Mouse (Mus musculus): ENCODE data around the gene Porcn. TPM values are rescaled to one million over a fixed set of nuclear protein-coding genes. Genes with fewer than 3 reads are reported as not detected.

Porcn gene
- polyA plus RNA-seq, 1 experiment from 2014 or later: 13.1 TPM

GRCm38 (mm10) chrX:8222678-8223421, 16.5 kb upstream of the Porcn start:
- Histone ChIP-seq H3K9me3 (no peaks in the 10 kb centered on the region), H3K27ac (replicated peaks) (no peak overlapping the region), H3K27me3 (replicated peaks; ENCODE audit: low read depth, poor library complexity, severe bottlenecking) (peaks cover 14% of the 10 kb centered on the region), H3K4me3 (no peak overlapping the region), H3K36me3 (replicated peaks) (no peaks in the 10 kb centered on the region), H3K4me1 (no peaks in the 10 kb centered on the region)
- DNase-seq (ENCODE audit: low spot score): no peak
- 52% methylated on average over 7 of the region's 7 CpGs for WGBS

DNA sequence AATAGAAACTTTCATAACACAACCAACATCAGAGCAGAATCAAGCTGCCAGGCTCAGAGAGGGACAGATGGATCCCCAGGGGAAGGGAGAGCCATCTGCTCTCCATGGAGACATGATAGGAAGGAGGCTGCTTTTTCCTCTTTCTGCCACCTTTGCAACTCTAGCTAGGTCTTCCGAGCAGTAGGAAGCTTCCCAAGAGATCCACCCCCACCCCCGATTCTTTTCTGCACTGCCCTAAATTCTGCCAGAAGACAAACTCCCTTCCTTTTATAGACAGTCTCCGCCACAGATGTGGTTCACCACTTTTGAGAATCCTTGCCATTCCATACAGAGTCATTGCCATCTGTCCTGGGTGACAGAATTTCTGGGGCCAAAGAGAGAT, 16.0 kb upstream of the Porcn start:
- peaks cover 15% of the 10 kb centered on the region for H3K27me3 ChIP-seq (replicated peaks; ENCODE audit: low read depth, poor library complexity, severe bottlenecking)
- no peak overlapping the region for H3K4me3 ChIP-seq
- H3K36me3 ChIP-seq (replicated peaks): no peaks in the 10 kb centered on the region
- DNase-seq (ENCODE audit: low spot score): no peak
- H3K9me3 ChIP-seq: no peaks in the 10 kb centered on the region
- no peaks in the 10 kb centered on the region for H3K4me1 ChIP-seq
- WGBS: 68% methylated on average over 3 of the region's 3 CpGs
- no peak overlapping the region for H3K27ac ChIP-seq (replicated peaks)

DNA sequence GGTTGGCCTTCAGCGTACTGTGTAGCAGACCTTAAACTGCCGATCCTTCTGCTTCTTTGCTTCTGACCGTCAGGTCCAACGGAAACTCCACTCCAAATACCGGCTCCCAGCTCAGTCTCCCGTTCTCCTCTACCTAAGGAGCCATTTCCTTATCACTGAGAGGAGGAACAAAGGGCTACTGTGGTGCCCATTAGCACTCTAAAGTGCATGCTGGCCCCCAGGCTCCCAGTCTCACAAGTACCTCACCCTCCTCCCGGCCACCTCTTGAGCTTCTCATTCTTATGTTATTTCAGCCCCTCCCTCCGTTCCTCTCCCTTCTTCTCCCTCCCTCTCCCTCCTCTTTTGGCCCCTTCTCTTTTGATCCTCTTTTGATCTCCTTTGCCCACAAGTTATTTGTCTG, 13.3 kb upstream of the Porcn start:
- Histone ChIP-seq H3K27me3 (replicated peaks; ENCODE audit: low read depth, poor library complexity, severe bottlenecking) (peaks cover 15% of the 10 kb centered on the region), H3K36me3 (replicated peaks) (no peaks in the 10 kb centered on the region), H3K4me1 (no peaks in the 10 kb centered on the region), H3K9me3 (no peaks in the 10 kb centered on the region), H3K27ac (replicated peaks) (no peak overlapping the region), H3K4me3 (no peak overlapping the region)
- no peak for DNase-seq (ENCODE audit: low spot score)
- 32% methylated on average over 8 of the region's 8 CpGs for WGBS

DNA sequence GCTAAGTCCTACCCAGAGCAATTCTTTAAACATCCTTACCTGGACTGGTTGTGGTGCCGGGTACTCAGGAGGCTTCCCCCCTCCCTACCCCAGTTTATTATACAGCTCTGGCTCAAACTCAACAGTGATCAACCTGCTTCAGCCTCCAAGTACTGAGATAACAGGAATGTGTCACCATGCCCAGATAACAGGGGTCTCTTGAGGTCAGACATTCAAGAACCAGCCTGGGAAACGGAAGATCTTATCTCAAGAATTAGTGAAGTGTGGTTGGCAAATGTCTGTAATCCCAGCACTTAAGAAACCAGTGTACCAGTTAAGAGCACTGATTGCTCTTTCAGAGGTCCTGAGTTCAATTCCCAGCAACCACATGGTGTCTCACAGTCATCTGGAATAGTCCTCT, 11.8 kb upstream of the Porcn start:
- H3K9me3 ChIP-seq: no peaks in the 10 kb centered on the region
- 55% methylated on average over 2 of the region's 2 CpGs for WGBS
- DNase-seq (ENCODE audit: low spot score): no peak
- H3K4me1 ChIP-seq: no peaks in the 10 kb centered on the region
- H3K27ac ChIP-seq (replicated peaks): no peak overlapping the region
- H3K36me3 ChIP-seq (replicated peaks): no peaks in the 10 kb centered on the region
- H3K4me3 ChIP-seq: no peak overlapping the region
- peaks cover 15% of the 10 kb centered on the region for H3K27me3 ChIP-seq (replicated peaks; ENCODE audit: low read depth, poor library complexity, severe bottlenecking)

- WGBS: 34% methylated on average over 6 of the region's 6 CpGs
- Histone ChIP-seq H3K4me3 (no peak overlapping the region), H3K36me3 (replicated peaks) (no peaks in the 10 kb centered on the region), H3K9me3 (no peaks in the 10 kb centered on the region), H3K27me3 (replicated peaks; ENCODE audit: low read depth, poor library complexity, severe bottlenecking) (peaks cover 15% of the 10 kb centered on the region), H3K4me1 (no peaks in the 10 kb centered on the region), H3K27ac (replicated peaks) (no peak overlapping the region)
- DNase-seq (ENCODE audit: low spot score): no peak
Observed at GRCm38 (mm10) chrX:8217383-8217782, 11.1 kb upstream of the Porcn start.

GRCm38 (mm10) chrX:8211490-8212207, 5.3 kb upstream of the Porcn start:
- WGBS: 80% methylated on average over 7 of the region's 7 CpGs
- Histone ChIP-seq H3K4me1 (no peaks in the 10 kb centered on the region), H3K9me3 (no peaks in the 10 kb centered on the region)

DNA sequence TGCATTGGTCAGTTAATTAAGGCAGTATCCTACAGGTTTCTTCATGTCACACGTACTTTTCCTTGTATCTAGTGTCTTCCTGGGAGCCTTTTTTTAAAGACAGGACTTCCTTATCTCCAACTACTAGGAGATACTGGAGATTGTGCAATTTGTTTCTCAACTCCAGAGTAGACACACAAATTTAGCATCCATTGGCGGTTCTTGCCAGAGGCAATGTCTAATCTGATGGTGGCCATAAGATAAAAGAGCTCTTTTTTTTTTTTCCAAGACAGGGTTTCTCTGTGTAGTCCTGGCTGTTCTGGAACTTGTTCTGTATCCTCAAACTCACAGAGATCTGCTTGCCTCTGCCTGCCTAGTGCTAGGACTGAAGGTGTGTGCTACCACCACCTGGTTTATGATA, 3.4 kb upstream of the Porcn start:
- no peaks in the 10 kb centered on the region for H3K27me3 ChIP-seq (replicated peaks; ENCODE audit: low read depth, poor library complexity, severe bottlenecking)
- WGBS: 71% methylated on average over 2 of the region's 2 CpGs
- 0 out of 2 replicates have a peak, but pooled peaks cover 3% of the 10 kb centered on the region for H3K4me1 ChIP-seq
- DNase-seq (ENCODE audit: low spot score): no peak
- H3K9me3 ChIP-seq: no peaks in the 10 kb centered on the region
- H3K4me3 ChIP-seq: no peak overlapping the region
- H3K27ac ChIP-seq (replicated peaks): no peak overlapping the region
- H3K36me3 ChIP-seq (replicated peaks): no peaks in the 10 kb centered on the region

More at GRCm38 (mm10) chrX:8211490-8212207, 5.3 kb upstream of the Porcn start:
- Histone ChIP-seq H3K36me3 (replicated peaks) (no peaks in the 10 kb centered on the region), H3K27me3 (replicated peaks; ENCODE audit: low read depth, poor library complexity, severe bottlenecking) (no peaks in the 10 kb centered on the region), H3K27ac (replicated peaks) (no peak overlapping the region), H3K4me3 (no peak overlapping the region)
- DNase-seq (ENCODE audit: low spot score): no peak

GRCm38 (mm10) chrX:8207224-8207623, 899 bp upstream of the Porcn start:
- Histone ChIP-seq H3K27me3 (replicated peaks; ENCODE audit: low read depth, poor library complexity, severe bottlenecking) (no peaks in the 10 kb centered on the region), H3K9me3 (no peaks in the 10 kb centered on the region), H3K4me3 (peak overlapping the region; percentile 63; the same call in 1 of the 2 replicates), H3K36me3 (replicated peaks) (peaks cover 3% of the 10 kb centered on the region; the same call in 1 of the 2 replicates), H3K4me1 (0 out of 2 replicates have a peak, but pooled peaks cover 3% of the 10 kb centered on the region), H3K27ac (replicated peaks) (no peak overlapping the region)
- 21% methylated on average over 4 of the region's 4 CpGs for WGBS
- no peak for DNase-seq (ENCODE audit: low spot score)

DNA sequence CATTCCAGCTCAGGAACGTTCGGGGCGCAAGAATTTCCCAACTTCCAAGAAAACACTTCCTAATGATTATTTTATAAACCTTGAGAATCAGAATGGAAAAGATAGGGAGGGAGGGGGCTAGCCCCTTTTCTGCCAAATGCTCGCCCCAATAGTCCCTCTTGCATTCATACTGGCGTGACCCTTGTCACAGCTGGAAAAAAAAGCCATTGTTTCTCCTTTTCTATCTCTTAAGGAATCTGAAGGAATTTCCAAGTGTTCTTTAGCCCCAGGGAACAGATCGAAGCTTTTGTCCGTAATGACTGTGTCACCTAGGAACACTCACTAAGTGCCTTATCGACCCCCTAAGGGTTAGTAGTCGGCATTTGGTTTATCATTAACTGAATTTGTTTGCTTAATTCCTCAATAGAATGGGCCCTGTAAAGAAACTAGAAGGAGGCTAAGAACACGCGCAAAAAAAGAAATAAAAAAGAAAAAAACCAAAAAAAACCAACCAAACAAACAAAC, 421 bp upstream of the Porcn start:
- Histone ChIP-seq H3K36me3 (replicated peaks) (peaks cover 3% of the 10 kb centered on the region; the same call in 1 of the 2 replicates), H3K4me3 (peak overlapping the region; percentile 63), H3K9me3 (no peaks in the 10 kb centered on the region), H3K27me3 (replicated peaks; ENCODE audit: low read depth, poor library complexity, severe bottlenecking) (no peaks in the 10 kb centered on the region), H3K27ac (replicated peaks) (no peak overlapping the region), H3K4me1 (0 out of 2 replicates have a peak, but pooled peaks cover 3% of the 10 kb centered on the region)
- no peak for DNase-seq (ENCODE audit: low spot score)
- WGBS: 16% methylated on average over 11 of the region's 11 CpGs

DNA sequence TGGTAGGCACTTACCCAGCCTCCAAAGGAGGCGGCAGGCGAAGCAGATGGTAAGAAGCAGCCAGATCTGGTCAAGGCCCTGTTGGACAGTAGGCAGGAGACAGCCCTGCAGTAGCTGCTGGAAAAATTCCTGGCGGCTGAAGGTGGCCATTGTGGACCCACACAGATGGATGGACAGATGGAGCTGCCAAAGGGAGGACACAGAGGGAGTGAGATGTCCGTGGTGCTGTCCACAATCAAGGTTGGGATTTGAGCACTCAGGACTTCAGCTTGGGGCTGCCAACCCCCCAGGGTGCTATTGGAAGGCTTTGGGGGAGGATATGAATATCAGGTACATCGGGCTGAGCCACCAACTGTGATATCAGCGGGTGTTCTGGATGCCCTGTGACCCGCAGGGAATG, 774 bp downstream of the Porcn start:
- H3K4me3 ChIP-seq: peak overlapping the region; percentile 63
- no peak for DNase-seq (ENCODE audit: low spot score)
- H3K4me1 ChIP-seq: 0 out of 2 replicates have a peak, but pooled peaks cover 3% of the 10 kb centered on the region
- H3K27me3 ChIP-seq (replicated peaks; ENCODE audit: low read depth, poor library complexity, severe bottlenecking): no peaks in the 10 kb centered on the region
- no peak overlapping the region for H3K27ac ChIP-seq (replicated peaks)
- 39% methylated on average over 7 of the region's 7 CpGs for WGBS
- H3K36me3 ChIP-seq (replicated peaks): peaks cover 3% of the 10 kb centered on the region; the same call in 1 of the 2 replicates
- no peaks in the 10 kb centered on the region for H3K9me3 ChIP-seq

DNA sequence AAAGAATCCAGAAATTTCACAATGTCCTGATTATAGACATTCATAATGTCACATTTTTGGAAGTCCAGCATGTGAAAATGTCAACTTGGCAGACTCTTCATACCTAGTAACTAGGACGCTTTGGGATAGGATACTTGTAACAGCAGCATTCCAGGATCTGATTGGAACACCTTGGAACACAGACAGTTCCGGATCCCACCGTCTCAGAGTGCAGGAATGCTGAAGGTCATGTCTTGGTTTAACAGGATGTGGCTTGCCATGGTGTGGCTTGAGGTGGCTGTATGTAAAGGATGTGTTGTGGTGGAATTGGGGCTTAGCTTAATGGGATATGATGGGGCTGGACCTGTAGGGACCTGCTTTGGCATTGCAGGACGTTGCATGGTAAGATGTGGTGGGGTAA, 1.2 kb downstream of the Porcn start:
- DNase-seq (ENCODE audit: low spot score): no peak
- Histone ChIP-seq H3K4me1 (0 out of 2 replicates have a peak, but pooled peaks cover 3% of the 10 kb centered on the region), H3K36me3 (replicated peaks) (peaks cover 3% of the 10 kb centered on the region; the same call in 1 of the 2 replicates), H3K27ac (replicated peaks) (no peak overlapping the region), H3K27me3 (replicated peaks; ENCODE audit: low read depth, poor library complexity, severe bottlenecking) (no peaks in the 10 kb centered on the region), H3K4me3 (no peak overlapping the region; the same call in 1 of the 2 replicates), H3K9me3 (no peaks in the 10 kb centered on the region)
- WGBS: 70% methylated on average over 4 of the region's 4 CpGs

GRCm38 (mm10) chrX:8204076-8204475, 2.2 kb downstream of the Porcn start:
- no peak overlapping the region for H3K4me3 ChIP-seq
- no peaks in the 10 kb centered on the region for H3K27me3 ChIP-seq (replicated peaks; ENCODE audit: low read depth, poor library complexity, severe bottlenecking)
- no peak overlapping the region for H3K27ac ChIP-seq (replicated peaks)
- H3K4me1 ChIP-seq: 0 out of 2 replicates have a peak, but pooled peaks cover 3% of the 10 kb centered on the region
- no peak for DNase-seq (ENCODE audit: low spot score)
- H3K9me3 ChIP-seq: no peaks in the 10 kb centered on the region
- peaks cover 3% of the 10 kb centered on the region; the same call in 1 of the 2 replicates for H3K36me3 ChIP-seq (replicated peaks)
- 87% methylated on average over 10 of the region's 10 CpGs for WGBS

All from embryonic facial prominence, embryonic 10.5 days (tissue).